Mouse (Mus musculus): ENCODE results near the gene Cog4.

- no peak for TF ChIP-seq CTCF (IDR thresholded peaks at IDR 0.05; ENCODE audit: insufficient read depth, low read depth, low read length)
- TF ChIP-seq POLR2A (IDR thresholded peaks at IDR 0.05; ENCODE audit: insufficient read depth, low read depth, low read length) = no peak
Observed at GRCm38 (mm10) chr8:110816990-110817389, 29.4 kb upstream of the Cog4 start.
